Mouse (Mus musculus) thymus, postnatal 0 days (tissue): ENCODE data around the gene Cd52. TPM values are rescaled to one million over a fixed set of nuclear protein-coding genes. Genes with fewer than 3 reads are reported as not detected.

Experiments used
- DNase-seq: peaks from one replicate; pipeline ENCODE4 v3.0.0-alpha.2; 2015; ENCODE audit warnings: low spot score
- polyA plus RNA-seq: library from polyadenylated mRNA; unstranded; fragments of >200 nt; fragmentation: Nextera tagmentation; extraction: Ambion mirVana; gene quantifications from 2 replicates; pipeline ENCODE4 v1.2.1, GENCODE M21; 2015

Gene Cd52
- polyA plus RNA-seq, 1 experiment from 2014 or later: 1,124 TPM

GRCm38 (mm10) chr4:134058166-134058715, 36.6 kb downstream of the Cd52 start:
- DNase-seq: peak; percentile 84

- no peak for DNase-seq
Observed at GRCm38 (mm10) chr4:134053538-134053937, 41.3 kb downstream of the Cd52 start, which contains the start of gene Zfp683. Gene Zfp683 (plus strand): TSS chr4:134053838.

- DNase-seq: peak; percentile 55
Observed at GRCm38 (mm10) chr4:134052560-134052959, 42.3 kb downstream of the Cd52 start.

GRCm38 (mm10) chr4:134051912-134052311, 43.0 kb downstream of the Cd52 start:
- DNase-seq: no peak

GRCm38 (mm10) chr4:134047648-134048047, 47.2 kb downstream of the Cd52 start:
- no peak for DNase-seq

GRCm38 (mm10) chr4:134043041-134043440, 51.8 kb downstream of the Cd52 start:
- DNase-seq: peak; percentile 48

- peak; percentile 12 for DNase-seq
Observed at GRCm38 (mm10) chr4:134041317-134042123, 53.4 kb downstream of the Cd52 start.

- DNase-seq: peak; percentile 82
Observed at GRCm38 (mm10) chr4:134035953-134036352, 58.9 kb downstream of the Cd52 start.

Other genes with a start within 250 kb of the Cd52 start
- 37.3 and 38.8 TPM in 2 replicates for gene Rps6ka1, start 207.3 kb downstream of the Cd52 start, polyA plus RNA-seq
- gene Hmgn2, start 126.4 kb downstream of the Cd52 start, polyA plus RNA-seq: 2,843 and 2,903 TPM in 2 replicates
- gene Dhdds, start 94.2 kb downstream of the Cd52 start, polyA plus RNA-seq: 26.2 and 29.8 TPM in 2 replicates
- 0.04 and 0.13 TPM in 2 replicates for gene Lin28a, start 76.2 kb downstream of the Cd52 start, polyA plus RNA-seq
- gene Zfp683, start 41.2 kb downstream of the Cd52 start, polyA plus RNA-seq: 0.57 and 0.60 TPM in 2 replicates
- 6.1 and 6.4 TPM in 2 replicates for gene Crybg2, start 34.3 kb downstream of the Cd52 start, polyA plus RNA-seq
- 15.1 and 15.2 TPM in 2 replicates for gene Ubxn11, start 7.5 kb upstream of the Cd52 start, polyA plus RNA-seq
- 1,143 and 1,161 TPM in 2 replicates for gene Sh3bgrl3, start 33.7 kb upstream of the Cd52 start, polyA plus RNA-seq
- 171 and 178 TPM in 2 replicates for gene Cep85, start 92.0 kb upstream of the Cd52 start, polyA plus RNA-seq
- 0.08 and 0.21 TPM in 2 replicates for gene Gm7534, start 107.9 kb upstream of the Cd52 start, polyA plus RNA-seq
- gene Catsper4, start 132.3 kb upstream of the Cd52 start, polyA plus RNA-seq: 0.10 TPM in 1 of 2 replicates, not detected in the other
- 2.2 and 2.5 TPM in 2 replicates for gene Cnksr1, start 143.3 kb upstream of the Cd52 start, polyA plus RNA-seq
- 0.54 and 0.69 TPM in 2 replicates for gene E130218I03Rik, start 148.6 kb upstream of the Cd52 start, polyA plus RNA-seq
- 27.4 and 28.3 TPM in 2 replicates for gene Zfp593, start 150.5 kb upstream of the Cd52 start, polyA plus RNA-seq
- 0.22 TPM in 1 of 2 replicates, not detected in the other for gene Gm30191, start 151.9 kb upstream of the Cd52 start, polyA plus RNA-seq
- gene Grrp1, start 159.0 kb upstream of the Cd52 start, polyA plus RNA-seq: 3.5 and 4.4 TPM in 2 replicates
- 18.3 and 21.9 TPM in 2 replicates for gene Pdik1l, start 192.8 kb upstream of the Cd52 start, polyA plus RNA-seq
- gene Trim63, start 220.0 kb upstream of the Cd52 start, polyA plus RNA-seq: 1.1 and 1.3 TPM in 2 replicates
- gene Slc30a2, start 248.1 kb upstream of the Cd52 start, polyA plus RNA-seq: 0.17 and 0.40 TPM in 2 replicates